Mouse (Mus musculus): ENCODE data around the gene Cfap43.

The Cfap43 gene

DNA sequence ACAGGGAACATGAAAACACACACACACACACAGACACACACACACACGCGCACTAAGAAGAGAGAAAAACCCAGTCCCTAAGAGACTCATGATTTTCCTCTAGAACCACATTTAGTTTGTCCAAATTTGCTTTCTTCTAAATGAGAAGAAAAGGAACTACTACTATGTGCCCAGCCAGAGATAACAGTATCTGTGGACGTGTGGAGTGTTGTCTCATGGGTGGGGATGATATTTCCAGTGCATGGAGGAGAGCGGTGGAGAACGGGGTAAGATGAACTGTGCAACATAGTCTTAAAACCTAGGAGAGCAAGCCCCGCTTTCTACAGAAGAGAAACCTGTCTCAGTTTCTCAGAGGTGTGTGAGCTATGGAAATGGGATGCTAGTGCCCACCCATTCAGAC, 135.2 kb downstream of the Cfap43 start:
- DNase-seq: no peak

GRCm38 (mm10) chr19:47780972-47781371, 138.1 kb downstream of the Cfap43 start:
- DNase-seq: no peak

- no peak for DNase-seq
Observed at GRCm38 (mm10) chr19:47780145-47780544, 138.9 kb downstream of the Cfap43 start.

DNA sequence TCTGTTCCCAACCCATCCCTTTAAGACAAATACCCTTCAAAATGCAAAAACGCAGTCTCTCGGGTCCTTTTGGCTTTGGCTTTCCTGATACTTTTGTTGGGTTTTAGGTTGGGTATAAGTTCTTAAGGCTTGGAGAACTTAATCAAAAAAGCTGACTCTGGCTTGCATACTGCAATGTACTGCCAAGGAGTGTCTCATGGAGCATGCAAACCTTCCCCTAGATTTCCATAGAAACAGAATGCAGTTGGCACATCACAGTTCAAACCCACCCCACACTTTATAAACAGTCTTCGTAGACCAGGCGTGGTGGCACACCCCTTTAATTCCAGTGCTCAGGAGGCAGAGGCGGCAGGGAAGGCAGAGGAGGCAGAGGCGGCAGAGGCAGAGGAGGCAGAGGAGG, 141.2 kb downstream of the Cfap43 start:
- no peak for DNase-seq

GRCm38 (mm10) chr19:47755625-47756024, 163.5 kb downstream of the Cfap43 start:
- peak in 1 of 2 experiments; percentile 5 for DNase-seq

- DNase-seq: no peak
Observed at GRCm38 (mm10) chr19:47754931-47755330, 164.2 kb downstream of the Cfap43 start.

DNA sequence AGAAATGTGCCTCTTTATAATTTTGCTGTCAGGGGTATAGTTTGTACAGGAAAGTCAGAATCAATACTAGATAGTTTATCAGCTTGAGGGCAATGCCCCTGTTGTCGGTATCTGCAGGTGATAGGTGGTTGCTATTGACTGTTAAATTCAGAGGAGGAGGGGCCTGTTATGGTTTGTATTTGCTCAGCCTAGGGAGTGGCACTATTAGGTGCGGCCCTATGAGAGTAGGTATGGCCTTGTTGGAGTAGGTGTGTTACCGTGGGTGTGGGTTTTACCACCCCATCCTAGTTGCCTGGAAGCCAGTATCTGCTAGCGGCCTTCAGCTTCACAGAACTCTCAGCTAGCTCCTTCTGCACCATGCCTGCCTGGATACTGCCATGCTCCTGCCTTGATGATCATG, 165.2 kb downstream of the Cfap43 start:
- no peak for DNase-seq

- DNase-seq: no peak
Observed at GRCm38 (mm10) chr19:47752456-47752855, 166.6 kb downstream of the Cfap43 start.

DNA sequence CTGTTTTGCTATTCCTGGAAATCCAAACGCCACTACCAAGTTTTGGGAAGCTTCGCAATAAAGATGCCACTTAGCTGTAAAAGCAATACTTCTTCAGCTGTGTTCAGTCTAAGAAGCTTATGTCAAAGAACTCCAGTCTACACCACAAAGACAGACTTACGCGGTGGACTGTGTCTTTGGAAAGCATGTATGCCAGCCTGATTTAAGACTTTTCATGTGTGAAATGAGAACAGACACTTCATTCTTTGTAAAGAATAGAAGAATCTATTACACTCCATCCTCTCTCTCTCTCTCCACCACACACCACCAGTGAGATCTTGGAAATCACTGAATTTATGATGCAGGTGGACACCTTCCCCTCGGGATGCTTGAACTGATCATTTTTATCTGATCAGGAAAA, 168.7 kb downstream of the Cfap43 start:
- no peak for DNase-seq

GRCm38 (mm10) chr19:47748950-47749349, 170.1 kb downstream of the Cfap43 start:
- no peak for DNase-seq

GRCm38 (mm10) chr19:47747072-47747471, 172.0 kb downstream of the Cfap43 start:
- DNase-seq: no peak

- no peak for DNase-seq
Observed at GRCm38 (mm10) chr19:47731931-47732330, 187.2 kb downstream of the Cfap43 start.

GRCm38 (mm10) chr19:47731071-47731881, 187.8 kb downstream of the Cfap43 start, which contains the start of gene Sfr1:
TSS of gene Sfr1 (plus strand) at chr19:47731682.
- DNase-seq: peak; percentile 99 to 100

DNA sequence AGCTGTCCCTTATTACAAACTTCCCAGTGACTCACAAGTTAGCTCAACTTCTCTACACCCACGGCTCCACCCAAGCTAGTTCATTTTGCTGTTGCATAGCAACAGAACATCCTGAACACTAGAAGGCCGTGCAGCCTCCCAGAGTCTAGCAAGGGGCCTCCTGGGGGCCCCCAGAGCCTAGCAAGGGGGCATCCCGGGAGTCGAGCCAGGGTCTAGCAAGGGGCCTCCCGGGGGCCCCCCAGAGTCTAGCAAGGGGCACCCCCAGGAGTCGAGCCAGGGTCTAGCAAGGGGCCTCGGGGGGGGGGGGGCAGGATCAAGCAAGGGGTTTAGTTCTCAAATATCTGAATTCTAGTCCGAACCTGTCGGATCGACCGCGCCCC, 188.4 kb downstream of the Cfap43 start:
- DNase-seq: peak in 1 of 2 experiments; percentile 76

- DNase-seq: no peak
Observed at GRCm38 (mm10) chr19:47725643-47726140, 193.4 kb downstream of the Cfap43 start.

DNA sequence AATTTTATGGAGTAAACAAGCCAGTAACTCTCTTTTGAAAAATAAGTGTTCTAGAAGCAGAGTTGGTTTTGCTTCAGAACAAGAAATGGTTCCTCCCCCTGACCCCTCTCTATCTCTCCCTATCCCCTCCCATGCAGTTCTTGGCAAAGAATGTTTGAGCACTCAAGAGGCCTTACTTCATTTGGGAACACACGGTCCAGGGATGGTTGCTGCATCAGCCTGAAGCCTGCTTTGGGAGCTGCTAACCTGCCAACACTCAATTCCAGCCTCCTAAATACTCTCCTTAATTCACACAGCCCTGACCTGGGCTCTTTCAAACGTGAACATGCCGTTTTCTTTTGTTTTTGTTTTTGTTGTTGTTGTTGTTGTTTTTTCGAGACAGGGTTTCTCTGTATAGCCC, 194.2 kb downstream of the Cfap43 start:
- no peak for DNase-seq

DNA sequence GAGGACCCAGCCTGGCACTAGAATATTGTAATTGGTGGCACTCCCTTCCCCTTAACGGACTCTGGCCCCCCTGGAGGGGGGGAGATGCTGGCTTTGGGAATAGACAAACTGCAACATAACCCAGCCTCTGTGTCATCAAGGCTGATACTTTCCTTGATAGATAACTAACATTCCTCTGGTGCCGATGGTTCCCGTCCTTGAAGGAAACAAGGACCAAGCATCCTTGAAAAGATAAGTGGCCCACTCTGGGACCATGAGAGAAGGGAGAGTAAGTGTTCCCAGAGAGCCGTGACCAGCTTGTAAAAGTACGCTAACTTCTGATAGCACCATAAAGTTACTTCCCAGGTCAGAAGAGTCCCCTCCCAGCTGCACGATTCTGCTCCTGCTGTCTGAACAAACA, 196.6 kb downstream of the Cfap43 start:
- DNase-seq: no peak

DNA sequence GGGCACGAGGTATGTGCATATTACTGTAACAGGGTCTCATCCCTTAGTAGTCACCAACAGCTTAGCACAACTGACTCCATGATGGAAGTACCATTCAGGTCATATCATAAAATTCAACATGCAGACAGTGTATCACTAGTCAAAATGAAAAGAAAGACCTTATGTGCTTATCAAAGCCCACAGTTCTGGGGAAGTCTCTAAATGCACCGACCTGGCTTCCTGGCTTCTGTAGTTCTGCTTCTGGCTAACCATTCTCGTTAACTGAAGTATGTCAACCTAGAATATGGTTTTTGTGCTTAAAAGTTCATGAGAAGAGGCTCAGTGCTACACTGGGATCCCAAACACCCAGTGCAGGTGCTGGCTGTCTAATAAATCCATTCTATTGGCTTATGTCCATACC, 199.9 kb downstream of the Cfap43 start:
- DNase-seq: no peak

GRCm38 (mm10) chr19:47716144-47716543, 202.9 kb downstream of the Cfap43 start:
- no peak for DNase-seq

- no peak for DNase-seq
Observed at GRCm38 (mm10) chr19:47713457-47713856, 205.6 kb downstream of the Cfap43 start.

GRCm38 (mm10) chr19:47710376-47710775, 208.7 kb downstream of the Cfap43 start:
- no peak for DNase-seq

DNA sequence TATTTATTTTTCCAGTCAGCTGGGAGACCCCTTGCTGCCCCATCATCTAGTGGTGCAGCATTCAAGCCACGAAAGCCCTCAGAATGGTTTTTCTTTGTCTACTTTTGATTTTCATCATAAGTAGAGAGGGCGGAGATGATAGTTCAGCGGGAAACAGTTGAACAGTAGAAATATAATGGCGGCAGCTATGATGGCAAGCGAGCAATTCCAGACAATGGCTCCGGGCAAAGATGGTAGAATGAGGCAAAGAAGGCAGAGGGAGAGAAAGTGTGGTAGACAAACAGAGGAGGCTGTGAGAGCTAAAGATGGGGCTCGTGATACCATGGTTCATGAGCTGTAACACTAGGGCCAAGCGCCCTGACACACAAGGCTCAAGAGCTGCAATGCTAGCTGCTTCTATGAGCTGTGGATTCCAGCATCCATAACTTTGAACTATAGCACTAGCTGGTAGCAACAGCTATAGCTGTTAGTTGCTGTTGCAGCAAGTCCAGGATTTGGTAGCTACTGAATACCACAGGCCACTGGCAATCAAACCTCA, 213.2 kb downstream of the Cfap43 start:
- DNase-seq: no peak

DNA sequence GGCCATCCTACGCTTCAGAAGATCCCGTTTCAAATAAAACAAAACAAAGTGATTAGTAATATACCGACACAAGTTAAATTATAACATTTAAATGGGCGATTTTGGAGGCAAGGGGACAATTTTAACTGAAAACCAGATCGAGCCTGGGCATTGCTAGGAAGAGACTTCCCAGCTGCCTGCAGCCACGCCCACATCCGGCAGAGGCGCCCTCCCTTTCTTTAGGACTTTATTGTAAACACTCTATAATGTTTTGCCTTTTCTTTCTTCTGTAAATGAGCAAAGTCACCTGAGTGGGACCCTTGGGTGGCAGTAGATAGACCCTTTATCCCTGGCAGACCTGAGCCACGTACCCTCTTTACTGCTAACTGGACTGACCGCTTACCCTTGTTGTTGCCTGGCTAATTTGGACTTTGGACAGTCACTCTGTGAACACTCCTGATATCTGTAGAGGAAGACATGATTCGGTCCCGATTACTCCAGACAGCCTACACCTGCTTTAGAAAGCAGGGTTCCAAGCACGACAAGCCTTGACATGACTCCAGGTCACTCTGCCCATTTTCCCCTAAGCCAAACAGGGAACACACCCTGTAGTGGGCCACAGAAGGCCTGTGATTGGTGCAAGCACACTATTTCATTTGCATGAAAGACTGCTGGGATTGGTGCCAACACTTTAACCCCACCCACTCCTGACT, 213.9 kb downstream of the Cfap43 start:
- no peak for DNase-seq

- no peak for DNase-seq
Observed at GRCm38 (mm10) chr19:47700509-47700908, 218.6 kb downstream of the Cfap43 start.
